Mouse (Mus musculus) activated CD4-positive, CD25-positive, alpha-beta regulatory T cell, adult 4 months (primary cell): ENCODE data around the gene Ufd1. TPM values are rescaled to one million over a fixed set of nuclear protein-coding genes. Genes with fewer than 3 reads are reported as not detected.

Source experiments
- ATAC-seq: one replicate; pipeline ENCODE4 v1.8.0; 2017
- polyA plus RNA-seq, 2 experiments: library from polyadenylated mRNA; unstranded; fragments of 100-300 nt; shearing (Covaris generic); gene quantifications; one replicate each; pipeline ENCODE4 v1.2.1; 2017

Gene Ufd1
- 100 to 1,000 TPM; 126 to 139 TPM for polyA plus RNA-seq

DNA sequence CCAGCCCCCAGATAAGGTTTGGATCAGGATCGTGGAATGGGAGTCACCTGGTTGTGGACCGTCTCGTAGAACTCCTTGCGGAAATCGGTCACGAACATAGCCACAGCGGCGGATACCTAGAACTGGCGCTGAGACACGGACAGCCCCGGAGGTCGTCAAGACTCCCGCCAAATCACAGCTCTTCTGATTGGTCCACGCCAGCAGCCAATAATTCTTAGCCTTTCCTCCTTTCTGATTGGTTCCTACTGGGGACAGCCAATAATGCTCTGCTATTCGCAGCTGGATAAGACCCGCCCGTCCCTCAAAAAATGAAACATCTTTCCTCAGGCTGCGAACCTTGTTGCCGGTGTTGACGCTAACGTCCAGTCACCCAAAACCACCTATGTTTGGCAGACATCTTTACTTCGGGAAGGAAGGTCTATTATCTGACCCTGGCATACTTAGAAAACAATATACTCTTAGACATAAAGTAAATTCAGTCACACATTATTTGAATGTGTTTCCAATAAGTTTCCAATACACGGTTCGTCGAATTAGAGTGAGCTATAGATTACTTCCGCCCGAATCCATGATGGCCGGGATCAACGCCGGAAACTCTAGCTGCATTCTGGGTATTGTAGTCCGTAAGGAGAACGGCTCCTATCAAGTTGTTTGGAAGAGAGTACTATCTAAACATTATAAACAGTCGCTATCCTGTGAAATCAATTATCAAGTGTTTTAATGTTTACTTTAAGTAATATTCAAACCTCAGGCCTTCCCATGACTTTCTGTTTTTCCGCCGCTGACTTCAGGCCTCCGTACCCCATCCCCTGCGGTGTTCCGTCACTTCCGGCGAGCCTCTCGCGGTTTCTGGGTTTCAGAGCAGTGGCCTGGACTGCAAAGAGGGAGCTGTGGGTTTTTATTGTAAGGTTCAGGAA lies at the start of gene Ufd1, which contains the start of gene Cdc45:
Ufd1 (plus strand) TSS at position 312 of the 917 bp plus-strand sequence.
Cdc45 (minus strand) TSS at position 520 of the 917 bp plus-strand sequence.
- ATAC-seq = peak; percentile 92

DNA sequence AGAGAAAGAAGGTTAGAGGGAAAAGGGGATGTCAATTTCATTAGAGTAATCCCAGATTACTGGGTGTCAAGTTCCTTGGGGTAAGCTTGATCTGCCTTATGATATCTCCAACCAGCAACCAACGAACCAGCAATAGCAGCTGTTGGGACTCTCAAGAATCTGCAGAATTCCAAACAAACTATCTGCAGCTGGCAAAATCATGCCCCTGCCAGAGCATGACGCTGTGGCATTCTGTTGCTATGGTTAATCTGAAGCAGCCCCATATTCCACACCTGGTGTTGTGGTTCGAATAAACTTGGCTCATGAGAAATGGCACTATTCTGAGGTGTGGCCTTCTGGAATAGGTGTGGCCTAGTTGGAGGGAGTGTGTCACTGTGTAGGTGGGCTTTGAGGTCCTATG lies 48.6 kb upstream of the Ufd1 start:
- no peak for ATAC-seq

DNA sequence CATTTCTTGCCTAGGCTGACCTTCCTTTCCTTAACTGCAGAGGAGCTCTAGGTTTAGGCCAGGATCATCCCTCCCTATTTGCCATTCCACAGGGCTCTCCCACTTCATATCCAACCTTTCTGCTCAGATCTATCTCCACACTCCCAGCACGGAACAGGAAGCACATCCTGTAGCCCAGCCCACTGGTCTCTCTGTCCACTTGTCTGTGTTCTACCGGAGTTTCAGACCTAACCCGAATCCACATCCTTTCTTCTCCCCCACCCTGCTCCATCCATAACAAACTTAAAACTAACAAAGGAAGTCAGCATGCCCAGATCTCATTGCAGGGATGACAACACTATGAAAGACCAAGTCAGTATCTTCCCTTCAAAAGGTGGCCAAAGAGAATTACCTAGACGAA lies 45.2 kb upstream of the Ufd1 start:
- no peak for ATAC-seq

DNA sequence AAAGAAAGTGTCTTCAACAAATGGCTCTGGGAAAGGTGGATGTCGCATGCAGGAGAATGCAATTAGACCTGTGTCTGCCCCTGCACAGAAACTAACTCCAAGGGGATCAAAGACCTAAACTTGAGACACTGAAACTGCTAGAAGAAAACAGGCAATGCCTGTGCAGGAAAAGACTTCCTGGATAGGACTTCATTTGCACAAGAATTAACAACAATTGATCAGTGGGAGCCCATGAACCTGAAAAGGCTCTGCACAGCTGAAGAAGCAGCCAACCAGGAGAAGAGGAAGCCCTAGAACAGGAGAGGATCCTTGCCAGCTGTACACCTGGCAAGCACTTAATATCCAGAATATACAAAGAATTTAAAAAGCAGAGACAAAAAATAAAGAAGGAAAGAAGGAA lies 42.1 kb upstream of the Ufd1 start:
- no peak for ATAC-seq

DNA sequence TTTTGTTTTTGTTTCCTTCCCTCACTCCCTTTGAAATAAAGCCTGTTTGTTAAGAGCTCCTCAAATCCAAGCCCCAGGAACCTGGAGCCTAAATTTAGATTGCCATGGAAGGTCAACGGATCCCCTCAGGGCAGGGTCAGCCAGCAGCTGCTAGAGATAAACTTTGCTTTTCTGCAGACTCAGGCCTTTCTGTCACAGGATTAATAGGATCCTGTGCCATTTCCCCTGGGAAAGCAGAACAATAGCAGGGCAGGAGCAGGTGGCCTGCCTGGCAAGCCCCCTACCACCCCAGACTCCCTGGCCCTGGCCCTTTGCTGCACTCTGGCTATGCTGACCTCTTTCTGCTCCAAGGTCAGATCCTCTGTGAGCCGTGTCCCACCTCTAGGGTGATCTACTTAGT lies 37.6 kb upstream of the Ufd1 start:
- no peak for ATAC-seq

DNA sequence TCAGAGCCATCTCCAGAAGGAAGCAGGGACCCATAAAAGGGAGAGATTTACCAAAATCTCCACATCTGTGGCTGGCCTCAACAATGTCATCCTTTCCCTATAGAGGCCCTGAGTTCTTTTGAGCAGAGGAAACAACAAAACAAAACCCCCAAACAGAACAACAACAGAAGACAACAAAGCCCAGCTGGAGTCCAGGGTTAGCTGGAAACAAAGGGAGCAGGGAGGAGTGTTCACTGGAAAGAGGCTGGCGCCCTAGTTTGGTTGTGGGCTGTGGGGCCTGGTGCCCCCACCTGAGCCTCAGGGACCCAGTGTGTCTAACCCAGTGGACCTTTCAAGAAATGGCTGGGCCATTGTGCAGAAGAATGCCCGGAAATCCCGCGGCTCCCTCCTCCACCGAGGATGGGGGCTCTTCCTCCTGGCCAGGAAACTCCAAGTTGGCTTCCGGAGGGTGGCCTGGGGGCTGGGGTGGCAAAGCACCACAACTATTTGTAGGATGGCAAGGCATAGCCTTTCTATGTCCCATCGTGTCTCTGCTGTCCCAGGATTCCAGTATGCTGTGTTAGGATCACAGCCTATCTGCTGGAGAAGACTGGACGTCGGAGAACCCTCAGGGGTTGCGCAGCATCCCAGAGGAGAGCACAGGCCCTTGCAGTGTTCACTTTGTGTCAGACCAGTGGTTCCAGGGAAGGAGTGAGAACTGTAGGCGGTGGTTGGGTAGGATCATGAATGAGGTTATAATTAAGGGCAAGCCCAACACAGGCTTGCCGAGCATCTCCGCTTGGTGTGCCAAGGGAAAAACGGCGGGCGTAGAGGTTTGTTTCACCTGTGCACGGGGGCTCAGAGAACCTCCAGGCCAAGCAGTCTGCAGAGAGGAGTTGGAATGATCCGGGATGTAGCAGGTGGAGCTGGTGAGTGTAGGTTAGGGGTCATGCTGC lies 35.7 kb upstream of the Ufd1 start:
- no peak for ATAC-seq

DNA sequence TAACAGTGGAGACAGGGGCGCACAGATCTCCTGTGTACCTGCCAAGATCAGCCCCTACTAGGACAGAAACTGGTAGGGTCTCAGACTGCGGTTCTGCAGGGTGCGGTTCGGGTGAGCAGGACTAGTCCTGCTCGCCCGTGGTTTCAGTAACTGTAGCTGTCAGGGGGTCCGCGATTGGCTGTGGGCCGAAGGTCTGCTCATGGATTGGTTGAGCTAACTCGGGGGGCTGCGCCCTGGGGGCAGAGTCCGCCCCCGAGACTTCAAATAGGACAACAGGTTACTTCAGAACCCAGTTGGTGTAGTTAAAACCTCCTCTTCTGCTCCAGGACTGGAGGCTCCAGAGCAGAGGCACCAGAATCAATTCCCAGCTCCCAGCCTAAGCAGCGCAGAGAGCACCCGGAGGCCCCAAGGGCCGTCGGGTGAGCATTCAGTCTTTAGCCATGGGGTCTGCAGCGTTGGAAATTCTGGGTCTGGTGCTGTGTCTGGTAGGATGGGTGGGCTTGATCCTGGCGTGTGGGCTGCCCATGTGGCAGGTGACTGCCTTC lies 35.0 kb upstream of the Ufd1 start, which contains the start of gene Cldn5:
Cldn5 (plus strand) TSS at position 292 of the 545 bp plus-strand sequence.
- ATAC-seq = no peak

DNA sequence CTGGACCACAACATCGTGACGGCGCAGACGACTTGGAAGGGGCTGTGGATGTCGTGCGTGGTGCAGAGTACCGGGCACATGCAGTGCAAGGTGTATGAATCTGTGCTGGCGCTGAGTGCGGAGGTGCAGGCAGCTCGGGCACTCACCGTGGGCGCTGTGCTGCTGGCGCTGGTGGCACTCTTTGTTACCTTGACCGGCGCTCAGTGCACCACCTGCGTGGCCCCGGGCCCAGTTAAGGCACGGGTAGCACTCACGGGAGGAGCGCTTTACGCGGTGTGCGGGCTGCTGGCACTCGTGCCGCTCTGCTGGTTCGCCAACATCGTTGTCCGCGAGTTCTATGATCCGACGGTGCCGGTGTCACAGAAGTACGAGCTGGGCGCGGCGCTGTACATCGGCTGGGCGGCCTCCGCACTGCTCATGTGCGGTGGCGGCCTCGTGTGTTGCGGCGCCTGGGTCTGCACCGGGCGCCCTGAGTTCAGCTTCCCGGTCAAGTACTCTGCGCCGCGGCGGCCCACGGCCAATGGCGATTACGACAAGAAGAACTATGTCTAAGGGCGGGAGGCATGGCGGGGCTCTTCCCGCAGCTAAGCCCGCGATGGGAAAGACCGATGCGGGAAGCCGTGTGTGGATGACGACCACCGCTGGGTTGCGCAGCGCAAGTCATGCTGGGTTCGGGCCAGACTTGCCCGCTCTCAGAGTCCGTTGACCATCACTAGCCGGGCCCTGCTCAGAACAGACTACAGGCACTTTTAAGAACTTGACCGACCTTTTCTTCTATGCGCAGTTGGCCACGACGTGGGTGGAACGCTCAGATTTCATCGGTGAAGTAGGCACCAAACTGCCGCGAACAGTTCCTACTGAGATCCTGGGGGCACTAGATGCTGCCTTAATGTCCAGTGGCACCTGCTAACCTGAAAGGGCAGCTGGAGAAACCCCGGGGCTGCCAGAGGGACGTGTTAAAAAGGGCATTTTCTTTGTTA lies 34.2 kb upstream of the Ufd1 start:
- ATAC-seq = no peak

DNA sequence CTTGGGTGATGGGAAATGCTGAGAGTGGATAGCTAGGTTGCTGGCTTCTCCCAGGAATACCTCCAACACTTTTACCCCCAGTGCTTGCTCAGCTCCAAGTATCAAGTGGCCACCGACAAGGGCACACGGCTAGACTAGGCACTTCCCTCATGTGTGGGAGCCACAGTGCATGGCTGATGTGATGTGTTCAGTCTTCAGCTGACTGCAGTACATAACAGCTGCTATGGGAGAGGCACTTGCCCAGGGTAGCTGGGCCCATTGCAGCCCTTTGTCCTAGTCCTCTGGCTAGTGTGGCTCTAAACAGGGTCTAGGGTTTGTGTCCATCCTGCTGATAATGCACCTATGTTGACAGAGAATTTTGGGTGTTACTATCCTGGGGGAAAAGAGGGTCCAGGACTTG lies 33.1 kb upstream of the Ufd1 start:
- no peak for ATAC-seq

DNA sequence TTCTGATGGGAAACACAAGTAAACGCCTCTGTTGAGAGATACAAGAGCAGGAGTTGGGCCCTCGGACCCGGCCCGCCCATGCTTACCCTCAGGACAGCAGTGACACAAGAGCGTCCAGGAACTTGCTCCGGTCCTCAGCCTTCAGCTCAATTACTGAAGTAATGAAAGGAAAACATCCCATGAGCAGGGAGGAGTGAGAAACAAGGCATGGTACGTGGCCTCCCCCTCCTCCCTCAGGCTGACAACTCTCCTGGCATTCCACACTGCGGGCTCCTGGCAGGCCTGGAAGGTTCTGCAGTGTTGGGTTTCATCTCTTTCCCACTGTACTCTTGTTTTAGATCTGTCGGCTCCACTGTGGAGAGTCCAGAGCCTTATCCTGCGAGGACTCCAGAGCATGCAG lies 29.8 kb upstream of the Ufd1 start:
- ATAC-seq = no peak

DNA sequence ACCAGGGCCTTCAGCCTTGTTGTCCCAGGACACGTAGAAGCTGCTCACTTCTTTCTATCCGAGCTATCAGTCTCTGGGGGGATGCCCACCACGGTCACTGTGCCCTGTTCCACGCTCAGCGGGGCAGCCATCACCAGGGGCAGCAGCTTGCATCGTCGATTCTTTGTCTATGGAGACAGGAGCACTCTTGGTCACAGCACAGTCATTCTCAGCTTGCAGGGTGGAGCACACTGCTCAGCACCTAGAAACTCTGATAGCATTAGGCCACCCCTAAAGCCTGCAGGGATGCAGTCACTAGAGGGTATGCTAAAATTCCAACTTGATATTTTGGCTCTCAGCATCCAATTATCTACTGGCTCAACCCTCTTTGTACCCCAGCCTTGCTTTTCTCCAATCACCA lies 26.6 kb upstream of the Ufd1 start:
- no peak for ATAC-seq

DNA sequence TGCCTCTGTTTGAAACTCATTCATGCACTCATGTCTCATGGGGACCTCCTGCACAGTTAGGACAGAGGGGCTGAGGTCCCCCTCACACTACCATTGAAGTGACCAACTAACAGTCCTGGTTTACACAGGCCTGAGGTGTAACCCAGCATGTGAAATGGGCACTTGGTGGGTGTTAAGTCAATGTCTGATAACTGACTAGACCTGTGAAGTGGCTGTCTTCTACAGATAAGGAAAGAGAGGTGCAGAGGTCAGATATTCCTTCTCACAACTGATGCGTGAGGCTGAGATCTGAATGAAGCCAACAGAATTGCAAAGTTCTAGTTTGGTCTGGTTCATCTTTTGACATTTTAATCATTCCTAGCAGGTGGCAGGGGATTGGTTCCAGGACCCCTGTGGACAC lies 26.1 kb upstream of the Ufd1 start:
- ATAC-seq = no peak

DNA sequence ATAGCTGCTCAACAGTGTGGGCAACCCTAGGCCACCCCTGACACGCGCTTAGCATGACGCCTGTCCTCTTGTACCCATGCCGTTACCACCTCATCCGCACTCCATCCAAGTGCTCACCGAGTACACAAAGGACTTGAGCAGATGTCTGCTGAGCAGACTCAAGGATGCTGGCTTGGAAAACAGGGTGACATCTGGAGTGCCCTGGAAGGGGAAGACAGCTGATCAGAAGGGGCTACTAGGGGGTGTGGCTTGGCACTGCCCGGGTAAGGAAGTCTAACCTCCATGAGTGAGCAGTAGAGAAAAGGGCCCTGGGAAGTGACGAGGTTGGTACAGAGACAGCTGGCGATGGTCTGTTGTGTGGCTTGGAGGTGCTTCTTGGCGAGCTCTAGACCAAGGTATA lies 24.9 kb upstream of the Ufd1 start:
- ATAC-seq = no peak

DNA sequence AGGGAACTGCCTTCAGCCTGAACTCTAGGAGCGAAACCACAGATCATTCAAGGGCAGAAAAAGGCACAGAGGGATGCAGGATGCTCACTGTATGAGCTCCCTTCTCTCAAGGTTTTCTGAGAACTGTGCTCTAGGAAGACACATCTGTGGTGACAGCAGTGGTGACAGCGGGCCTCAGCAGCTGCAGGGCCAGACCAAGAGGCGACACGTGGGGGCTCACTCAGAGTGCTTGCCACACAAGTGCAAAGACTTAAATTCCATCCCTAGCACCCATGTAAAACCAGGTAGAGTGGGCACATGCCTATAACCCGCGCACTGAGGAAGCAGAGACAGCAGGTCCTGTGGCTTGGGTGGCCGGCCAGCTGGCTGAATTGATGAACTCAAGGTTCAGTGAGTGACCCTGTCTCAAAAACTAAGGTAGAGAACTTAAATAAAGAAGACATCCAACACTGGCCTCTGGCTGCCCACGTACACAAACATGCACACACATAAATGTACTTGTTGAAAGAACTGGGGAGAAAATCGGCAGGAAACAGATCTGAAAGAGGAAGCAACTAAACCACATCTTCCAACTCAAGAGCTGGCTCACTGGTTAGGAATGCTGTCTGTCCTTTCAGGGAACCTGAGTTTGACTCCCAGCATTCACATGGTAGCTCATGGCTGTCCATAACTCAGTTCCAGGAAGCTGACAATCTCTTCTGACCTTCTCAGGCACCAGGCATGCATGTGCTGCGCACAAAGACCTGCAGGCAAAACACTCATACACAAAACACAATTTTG lies 22.8 kb upstream of the Ufd1 start:
- no peak for ATAC-seq

DNA sequence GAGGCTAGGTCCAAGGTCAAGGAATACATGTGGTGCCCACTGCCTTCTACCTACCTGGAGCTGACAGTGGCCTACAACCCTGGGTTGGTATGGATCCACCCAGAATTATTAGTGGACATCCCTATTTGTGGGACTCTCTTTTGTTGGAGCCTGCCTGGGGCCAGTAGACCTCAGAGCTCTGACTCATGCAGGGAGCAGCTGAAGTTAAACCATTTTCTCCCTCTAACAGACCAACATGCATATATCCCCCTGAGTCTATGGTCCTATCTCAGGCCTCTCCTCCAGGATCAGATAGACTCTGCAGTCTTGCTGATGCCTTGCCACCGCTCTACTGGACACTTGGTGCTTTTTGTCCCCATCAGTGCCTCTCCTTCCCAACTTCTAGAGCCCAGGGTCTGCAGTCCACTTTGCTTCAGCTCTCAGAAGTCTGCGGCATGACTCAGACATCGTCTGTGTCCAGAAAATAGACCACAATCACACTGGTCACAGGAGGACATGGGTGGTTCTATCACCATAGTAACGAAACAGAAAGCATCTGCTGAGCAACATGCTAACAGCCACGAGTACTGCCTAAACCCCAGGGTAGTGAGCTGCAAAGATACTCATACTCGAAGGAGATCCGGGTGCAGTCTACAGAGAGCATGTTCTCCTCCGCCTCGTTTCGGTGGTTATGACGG lies 16.2 kb upstream of the Ufd1 start:
- no peak for ATAC-seq

DNA sequence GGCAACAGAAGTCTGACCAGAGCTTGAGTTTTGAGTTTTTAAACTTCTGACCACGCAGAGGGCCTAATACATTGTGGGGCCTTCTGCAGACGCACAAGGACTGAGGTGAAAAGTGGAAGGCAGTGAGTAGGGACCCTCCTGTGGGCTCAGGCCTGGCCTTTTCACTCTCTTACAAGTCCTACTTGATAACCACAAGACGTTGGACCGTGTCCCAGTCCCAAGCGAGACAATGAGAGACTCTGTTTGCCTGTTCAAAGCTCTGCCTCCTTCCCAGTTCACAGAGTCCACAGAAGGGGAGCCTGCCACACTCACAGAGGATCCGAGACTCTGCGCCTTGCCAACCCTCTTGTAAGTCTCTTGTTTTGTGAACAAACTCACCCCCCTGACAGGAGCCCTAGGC lies 14.9 kb upstream of the Ufd1 start:
- ATAC-seq = no peak

DNA sequence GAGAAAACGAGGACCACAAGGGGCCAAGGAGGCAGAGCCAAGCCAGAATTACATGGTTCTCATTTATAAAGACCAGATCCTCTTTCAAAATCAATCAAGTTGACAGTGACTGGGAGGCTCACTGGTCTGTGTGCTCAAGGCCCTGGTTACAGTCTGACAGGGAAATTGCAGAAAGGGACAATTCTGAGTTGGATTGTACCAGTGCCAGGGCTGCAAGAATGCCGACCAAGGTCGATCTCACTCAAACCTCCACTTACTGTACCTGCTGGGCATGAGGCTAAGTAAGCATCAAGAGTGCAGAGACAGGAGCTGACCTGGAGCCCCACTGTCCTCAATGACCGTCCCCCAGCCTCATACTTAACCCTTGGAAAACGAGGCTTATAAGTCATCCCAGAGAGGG lies 13.4 kb upstream of the Ufd1 start:
- no peak for ATAC-seq

DNA sequence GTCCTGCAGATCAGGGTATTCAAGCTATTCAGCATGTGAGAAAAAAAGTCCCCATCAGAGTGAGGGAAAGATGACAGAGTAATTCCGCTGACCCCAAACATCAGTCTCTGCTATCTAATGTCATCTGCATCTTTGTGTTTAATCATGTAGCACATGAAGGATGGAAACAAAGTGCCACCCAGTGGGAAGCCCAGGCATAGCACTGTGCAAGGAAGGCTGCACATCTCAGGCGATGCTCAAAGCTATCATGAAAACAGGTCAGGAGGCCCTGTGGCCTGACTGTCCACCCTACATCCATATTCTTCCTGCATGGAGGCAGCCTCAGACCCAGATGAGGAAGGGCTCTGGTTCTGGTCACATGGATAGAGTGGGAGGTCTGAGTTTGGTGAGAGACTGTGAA lies 12.7 kb upstream of the Ufd1 start:
- no peak for ATAC-seq

DNA sequence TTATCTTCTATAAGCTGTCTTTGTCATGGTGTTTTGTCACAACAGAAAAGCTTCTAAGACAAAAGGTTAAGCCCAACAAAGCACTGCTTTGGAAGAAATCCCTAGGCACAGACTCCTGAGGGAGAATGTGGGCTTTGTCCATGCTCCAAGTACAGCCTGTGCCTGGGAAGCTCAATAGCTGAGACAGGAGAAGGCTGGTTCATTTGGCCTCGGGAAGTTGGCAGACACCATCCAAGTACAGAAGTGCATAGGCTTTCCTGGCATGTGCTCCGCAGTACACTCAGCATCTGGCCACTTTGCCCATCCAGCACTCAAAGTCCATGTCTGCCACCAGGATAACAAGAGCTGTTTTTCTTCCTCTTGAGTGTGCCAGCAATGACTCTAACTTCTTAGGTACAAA lies 5.8 kb upstream of the Ufd1 start:
- no peak for ATAC-seq

DNA sequence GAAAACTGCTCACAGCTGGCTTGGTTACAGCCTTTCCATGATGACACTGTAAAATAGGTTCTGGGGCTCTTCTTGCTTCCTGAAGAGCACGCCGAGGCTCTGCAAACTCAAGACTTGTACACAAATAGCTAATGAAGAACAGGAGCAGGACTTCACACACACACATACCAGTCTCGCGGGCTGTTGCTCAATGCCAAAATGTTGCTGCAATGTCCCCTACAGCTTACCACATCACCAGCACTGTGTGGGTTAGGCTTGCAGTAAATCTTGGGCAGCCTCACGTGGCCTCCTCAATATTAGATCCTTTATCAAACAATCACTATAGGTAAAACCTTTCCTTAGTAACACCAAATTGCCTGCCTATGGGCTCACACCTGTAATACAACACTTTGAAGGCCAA lies 2.6 kb upstream of the Ufd1 start:
- no peak for ATAC-seq
